Mouse (Mus musculus): ENCODE measurements around the gene Gm47189. TPM values are rescaled to one million over a fixed set of nuclear protein-coding genes. Genes with fewer than 3 reads are reported as not detected.
"Not testable (repeated sequence)": the region's sequence is repeated elsewhere in the genome, so short reads cannot be mapped to it uniquely, and the experiment has no call there.

Gene Gm47189
- polyA plus RNA-seq (2015; fragmentation: Nextera tagmentation; extraction: Ambion mirVana) = not detected in 2 replicates

DNA sequence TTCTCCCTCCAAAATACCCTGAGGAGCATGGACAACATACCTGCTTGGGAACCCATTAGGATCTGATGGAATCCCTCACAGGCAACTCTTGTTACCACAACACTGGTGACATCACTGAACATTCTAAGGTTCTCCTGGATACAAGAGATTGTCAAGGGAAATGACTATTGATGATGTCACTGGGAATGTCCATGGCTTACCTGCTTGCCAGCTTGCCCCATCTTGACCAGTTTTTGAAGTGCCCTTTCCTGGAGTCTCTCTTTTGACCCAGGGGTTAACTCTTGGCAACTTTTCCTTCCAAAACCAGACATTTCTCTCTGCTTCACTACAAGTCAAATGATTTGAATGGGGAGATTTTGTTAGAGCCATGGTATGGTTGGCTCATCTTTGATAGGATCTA, at the start of gene Gm47189:
Gm47189 (minus strand) TSS at position 101 of the 400 bp plus-strand sequence.
- H3K9me3 ChIP-seq; H3K9ac ChIP-seq; H3K4me3 ChIP-seq; ATAC-seq (ENCODE audit: low read depth); H3K4me2 ChIP-seq; H3K36me3 ChIP-seq; H3K27ac ChIP-seq (replicated peaks); H3K27me3 ChIP-seq; H3K4me1 ChIP-seq (replicated peaks): not testable (repeated sequence)

DNA sequence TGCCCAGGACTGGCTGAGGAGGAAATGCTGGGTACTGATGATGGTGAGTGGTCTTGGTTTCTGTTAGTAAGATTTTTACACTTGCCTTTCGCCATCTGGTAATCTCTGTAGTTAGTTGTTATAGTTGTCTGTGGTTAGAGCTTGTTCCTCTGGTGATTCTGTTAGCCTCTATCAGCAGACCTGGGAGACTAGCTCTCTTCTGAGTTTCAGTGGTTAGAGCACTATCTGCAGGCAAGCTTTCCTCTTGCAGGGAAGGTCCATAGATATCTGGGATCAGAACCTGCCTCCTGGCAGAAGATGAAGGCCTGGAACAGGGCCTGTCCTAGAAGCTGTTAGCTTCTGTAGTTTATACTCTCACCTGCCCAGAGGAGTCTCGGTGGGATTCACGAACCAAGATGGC, 16.3 kb downstream of the Gm47189 start:
- not testable (repeated sequence) for H3K27me3 ChIP-seq; H3K4me1 ChIP-seq (replicated peaks); H3K36me3 ChIP-seq; H3K4me2 ChIP-seq; H3K4me3 ChIP-seq; H3K27ac ChIP-seq (replicated peaks); H3K9me3 ChIP-seq; H3K9ac ChIP-seq; ATAC-seq (ENCODE audit: low read depth)
- 82% methylated on average over 3 of the region's 3 CpGs for WGBS

DNA sequence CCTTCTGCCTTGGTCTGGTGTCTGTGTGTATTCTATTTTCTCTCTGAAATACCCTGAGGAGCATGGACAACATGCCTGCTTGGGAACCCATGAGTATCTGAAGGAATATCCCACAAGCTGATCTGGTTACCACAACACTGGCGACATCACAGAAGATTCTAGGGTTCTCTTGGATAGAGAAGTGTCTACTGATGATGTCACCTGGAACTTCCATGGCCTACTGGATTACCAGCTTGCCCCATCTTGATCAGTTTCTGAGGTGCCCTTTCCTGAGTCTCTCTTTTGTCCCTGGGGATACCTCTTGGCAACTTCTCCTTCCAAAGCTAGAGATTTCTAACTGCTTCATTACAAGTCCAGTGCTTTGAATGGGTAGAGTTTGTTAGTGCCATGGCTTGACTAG, 21.7 kb downstream of the Gm47189 start, which contains the start of gene Gm7929:
Gm7929 (minus strand) TSS at position 101 of the 400 bp plus-strand sequence.
- H3K9me3 ChIP-seq; H3K9ac ChIP-seq; H3K4me2 ChIP-seq; H3K36me3 ChIP-seq; H3K27me3 ChIP-seq; H3K4me3 ChIP-seq; ATAC-seq (ENCODE audit: low read depth); H3K27ac ChIP-seq (replicated peaks); H3K4me1 ChIP-seq (replicated peaks): not testable (repeated sequence)
- 100% methylated on average over 1 of the region's 1 CpGs for WGBS

DNA sequence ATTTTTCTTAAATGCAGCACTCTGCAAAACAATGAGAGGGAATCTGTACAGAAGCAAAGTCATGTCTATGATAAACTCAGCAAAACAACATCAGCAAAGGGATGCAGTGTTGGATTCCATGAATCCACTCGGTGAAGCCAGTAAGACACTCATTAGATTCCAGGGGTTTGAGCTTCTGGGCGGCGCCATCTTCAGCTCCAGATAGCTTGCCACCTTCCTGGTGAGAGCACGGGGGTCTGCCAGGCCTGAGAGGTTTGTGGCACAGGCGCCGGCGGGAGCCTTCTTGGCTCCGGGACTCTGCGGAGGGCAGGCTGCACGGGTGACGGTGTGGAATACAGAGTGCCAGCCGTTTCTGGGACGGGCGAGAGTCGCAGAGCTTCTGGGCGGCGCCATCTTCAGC, 48.8 kb downstream of the Gm47189 start:
- not testable (repeated sequence) for H3K4me1 ChIP-seq (replicated peaks); H3K4me3 ChIP-seq; H3K27ac ChIP-seq (replicated peaks); H3K9me3 ChIP-seq; H3K36me3 ChIP-seq; ATAC-seq (ENCODE audit: low read depth); H3K4me2 ChIP-seq; H3K9ac ChIP-seq; H3K27me3 ChIP-seq
- WGBS = 75% methylated on average over 14 of the region's 17 CpGs

DNA sequence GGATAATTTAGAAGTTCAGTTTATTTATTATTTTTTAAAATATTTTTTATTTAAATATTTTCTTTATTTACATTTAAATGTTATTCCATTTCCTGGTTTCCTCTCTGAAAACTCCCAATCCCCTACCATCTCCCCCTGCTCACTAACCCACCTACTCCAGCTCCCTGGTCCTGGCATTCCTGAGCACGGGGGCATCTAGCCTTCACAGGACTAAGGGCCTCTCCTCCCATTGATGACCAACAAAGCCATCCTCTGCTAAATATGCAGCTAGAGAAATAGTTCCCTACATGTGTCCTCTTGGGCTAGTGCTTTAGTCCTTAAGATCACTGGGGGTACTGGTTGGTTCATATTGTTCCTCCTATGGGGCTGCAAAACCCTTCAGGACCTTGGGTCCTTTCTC, 55.1 kb downstream of the Gm47189 start:
- not testable (repeated sequence) for H3K27me3 ChIP-seq; H3K4me1 ChIP-seq (replicated peaks); H3K4me2 ChIP-seq; H3K9ac ChIP-seq; H3K36me3 ChIP-seq; H3K27ac ChIP-seq (replicated peaks); H3K9me3 ChIP-seq; H3K4me3 ChIP-seq; ATAC-seq (ENCODE audit: low read depth)
- WGBS = 87% methylated on average over 1 of the region's 1 CpGs

Other genes with a start within 250 kb of the Gm47189 start
- gene Gm7970, start 216.9 kb downstream of the Gm47189 start, polyA plus RNA-seq (2015; fragmentation: Nextera tagmentation; extraction: Ambion mirVana) = not detected in 2 replicates
- not detected in 2 replicates for gene 1700049E17Rik2, start 199.2 kb downstream of the Gm47189 start, polyA plus RNA-seq (2015; fragmentation: Nextera tagmentation; extraction: Ambion mirVana)
- not detected in 2 replicates for gene Gm3072, start 147.8 kb downstream of the Gm47189 start, polyA plus RNA-seq (2015; fragmentation: Nextera tagmentation; extraction: Ambion mirVana)
- gene Gm3676, start 126.0 kb downstream of the Gm47189 start, polyA plus RNA-seq (2015; fragmentation: Nextera tagmentation; extraction: Ambion mirVana) = not detected in 2 replicates
- not detected in 2 replicates for gene Gm8068, start 70.6 kb downstream of the Gm47189 start, polyA plus RNA-seq (2015; fragmentation: Nextera tagmentation; extraction: Ambion mirVana)
- not detected in 2 replicates for gene Gm7929, start 21.8 kb downstream of the Gm47189 start, polyA plus RNA-seq (2015; fragmentation: Nextera tagmentation; extraction: Ambion mirVana)
- not detected in 2 replicates for gene Gm7980, start 134.8 kb upstream of the Gm47189 start, polyA plus RNA-seq (2015; fragmentation: Nextera tagmentation; extraction: Ambion mirVana)
- not detected in 2 replicates for gene 1700049E17Rik1, start 152.5 kb upstream of the Gm47189 start, polyA plus RNA-seq (2015; fragmentation: Nextera tagmentation; extraction: Ambion mirVana)
- not detected in 2 replicates for gene 1700024B05Rik, start 171.6 kb upstream of the Gm47189 start, polyA plus RNA-seq (2015; fragmentation: Nextera tagmentation; extraction: Ambion mirVana)
- not detected in 2 replicates for gene Gm6401, start 195.5 kb upstream of the Gm47189 start, polyA plus RNA-seq (2015; fragmentation: Nextera tagmentation; extraction: Ambion mirVana)
- gene Gm3543, start 210.9 kb upstream of the Gm47189 start, polyA plus RNA-seq (2015; fragmentation: Nextera tagmentation; extraction: Ambion mirVana) = not detected in 2 replicates

Data from neural tube, embryonic 13.5 days (tissue).